Mouse (Mus musculus) kidney, postnatal 0 days (tissue): Measurements from ENCODE around the gene Cdkl5. TPM values are rescaled to one million over a fixed set of nuclear protein-coding genes. Genes with fewer than 3 reads are reported as not detected.

Experiments
- ATAC-seq: fragments of 200-750 bp; cut with Nextera tagmentation; replicated peaks from 2 replicates; pipeline ENCODE4 v1.8.0; 2017; ENCODE audit warnings: low read depth, moderate number of reproducible peaks, moderate TSS enrichment, moderate library complexity; ENCODE audit not compliant: low FRiP score
- DNase-seq: peaks from one replicate; pipeline ENCODE4 v3.0.0-alpha.2; 2016; ENCODE audit warnings: low spot score
- H3K27ac ChIP-seq: fragments of 300-500 bp; sonication (generic); 2 replicates; pipeline ENCODE4 v1.5.1; 2014; ENCODE audit warnings: mild to moderate bottlenecking
- H3K27me3 ChIP-seq: fragments of 300-500 bp; sonication (generic); 2 replicates; pipeline ENCODE4 v1.6.1; 2014; ENCODE audit warnings: low read length, mixed read lengths; ENCODE audit not compliant: insufficient read depth
- H3K36me3 ChIP-seq: fragments of 300-500 bp; sonication (generic); 2 replicates; pipeline ENCODE4 v1.6.1; 2014; ENCODE audit warnings: low read length, mixed read lengths; ENCODE audit not compliant: insufficient read depth
- H3K4me1 ChIP-seq: fragments of 300-500 bp; sonication (generic); replicated peaks from 2 replicates; pipeline ENCODE4 v1.6.1; 2014; ENCODE audit warnings: antibody characterized with exemption, low read length, mixed read lengths; ENCODE audit not compliant: insufficient read depth
- H3K4me2 ChIP-seq: fragments of 300-500 bp; sonication (generic); 2 replicates; pipeline ENCODE4 v1.6.1; 2014; ENCODE audit warnings: mild to moderate bottlenecking, low read length, moderate library complexity, mixed read lengths
- H3K4me3 ChIP-seq: fragments of 300-500 bp; sonication (generic); replicated peaks from 2 replicates; pipeline ENCODE4 v1.5.1; 2014; ENCODE audit warnings: low read depth, low read length
- H3K9ac ChIP-seq: fragments of 300-500 bp; sonication (generic); 2 replicates; pipeline ENCODE4 v1.6.1; 2014; ENCODE audit warnings: low read depth, low read length
- H3K9me3 ChIP-seq: fragments of 300-500 bp; sonication (generic); replicated peaks from 2 replicates; pipeline ENCODE4 v1.6.1; 2016; ENCODE audit warnings: low read length, inconsistent platforms, mixed read lengths
- CTCF ChIP-seq: IDR thresholded peaks from 2 replicates; pipeline ENCODE4 v1.5.1; 2016; ENCODE audit warnings: antibody characterized with exemption, low read depth, mild to moderate bottlenecking, moderate library complexity
- WGBS: fragments of 180-500 bp; shearing (Covaris S2); extraction: QIAGEN DNeasy Blood & Tissue Kit; methylation state at CpG from one replicate; pipeline ENCODE4 v1.1.7; 2014; 5-methylcytosine and 5-hydroxymethylcytosine counted together
- polyA plus RNA-seq: library from polyadenylated mRNA; unstranded; fragments of >200 nt; fragmentation: Nextera tagmentation; extraction: Ambion mirVana; gene quantifications from 2 replicates; pipeline ENCODE4 v1.2.1, GENCODE M21; 2015

The Cdkl5 gene
- polyA plus RNA-seq, 1 experiment from 2014 or later = 1.8 TPM

GRCm38 (mm10) chrX:160930656-160931055 lies 63.8 kb downstream of the Cdkl5 start:
- DNase-seq (no peak), ATAC-seq (no peak)
- Histone ChIP-seq H3K4me1 (no peaks in the 10 kb centered on the region), H3K9ac (no peak overlapping the region), H3K36me3 (no peaks in the 10 kb centered on the region), H3K4me3 (no peak overlapping the region), H3K9me3 (no peaks in the 10 kb centered on the region), H3K4me2 (no peak overlapping the region), H3K27me3 (no peaks in the 10 kb centered on the region), H3K27ac (no peak overlapping the region)
- TF ChIP-seq CTCF = peak; percentile 50; the same call in 1 of the 2 replicates

- no peak overlapping the region for H3K4me2 ChIP-seq
- H3K9me3 ChIP-seq = no peaks in the 10 kb centered on the region
- TF ChIP-seq CTCF = no peak
- H3K27me3 ChIP-seq = no peaks in the 10 kb centered on the region
- no peaks in the 10 kb centered on the region for H3K36me3 ChIP-seq
- H3K4me1 ChIP-seq = no peaks in the 10 kb centered on the region
- DNase-seq = no peak
- H3K4me3 ChIP-seq = no peak overlapping the region
- no peak overlapping the region for H3K9ac ChIP-seq
- ATAC-seq = no peak
- H3K27ac ChIP-seq = no peak overlapping the region
- WGBS = 79% methylated on average over 1 of the region's 1 CpGs
These were observed 65.6 kb downstream of the Cdkl5 start for GRCm38 (mm10) chrX:160928870-160929269.

- no peak overlapping the region for H3K27ac ChIP-seq
- no peak for ATAC-seq
- TF ChIP-seq CTCF = no peak
- H3K27me3 ChIP-seq = no peaks in the 10 kb centered on the region
- 82% methylated on average over 3 of the region's 3 CpGs for WGBS
- no peaks in the 10 kb centered on the region for H3K4me1 ChIP-seq
- no peak overlapping the region for H3K4me3 ChIP-seq
- H3K36me3 ChIP-seq = no peaks in the 10 kb centered on the region
- H3K4me2 ChIP-seq = no peak overlapping the region
- H3K9me3 ChIP-seq = no peaks in the 10 kb centered on the region
- H3K9ac ChIP-seq = no peak overlapping the region
- no peak for DNase-seq
These were observed 75.4 kb downstream of the Cdkl5 start for GRCm38 (mm10) chrX:160919022-160919637.

- Histone ChIP-seq H3K27ac (no peak within 1 kb of the TSS), H3K9me3 (no peaks in the 10 kb centered on the region), H3K36me3 (no peaks in the 10 kb centered on the region), H3K27me3 (no peaks in the 10 kb centered on the region), H3K4me3 (no peak within 1 kb of the TSS), H3K4me2 (no peak within 1 kb of the TSS), H3K9ac (no peak within 1 kb of the TSS), H3K4me1 (no peaks in the 10 kb centered on the region)
- ATAC-seq (no peak), DNase-seq (no peak)
- 65% methylated on average over 4 of the region's 4 CpGs for WGBS
- no peak for TF ChIP-seq CTCF
These were observed 87.6 kb downstream of the Cdkl5 start, which contains the start of gene Gja6 for GRCm38 (mm10) chrX:160906952-160907351. Gja6 (minus strand) TSS chrX:160907052.

- DNase-seq (no peak), ATAC-seq (no peak)
- no peak for TF ChIP-seq CTCF
- Histone ChIP-seq H3K27me3 (no peaks in the 10 kb centered on the region), H3K9ac (no peak overlapping the region), H3K4me1 (no peaks in the 10 kb centered on the region), H3K9me3 (no peaks in the 10 kb centered on the region), H3K27ac (no peak overlapping the region), H3K4me3 (no peak overlapping the region), H3K4me2 (no peak overlapping the region), H3K36me3 (no peaks in the 10 kb centered on the region)
- WGBS = 78% methylated on average over 4 of the region's 4 CpGs
These were observed 88.0 kb downstream of the Cdkl5 start for GRCm38 (mm10) chrX:160906477-160906876.

GRCm38 (mm10) chrX:160905913-160906312 lies 88.6 kb downstream of the Cdkl5 start:
- Histone ChIP-seq H3K9ac (no peak overlapping the region), H3K36me3 (no peaks in the 10 kb centered on the region), H3K27ac (no peak overlapping the region), H3K9me3 (no peaks in the 10 kb centered on the region), H3K4me1 (no peaks in the 10 kb centered on the region), H3K4me2 (no peak overlapping the region), H3K4me3 (no peak overlapping the region), H3K27me3 (no peaks in the 10 kb centered on the region)
- ATAC-seq = no peak
- DNase-seq = no peak
- WGBS = 75% methylated on average over 4 of the region's 4 CpGs
- no peak for TF ChIP-seq CTCF

- Histone ChIP-seq H3K36me3 (no peaks in the 10 kb centered on the region), H3K9ac (no peak overlapping the region), H3K4me3 (no peak overlapping the region), H3K4me1 (no peaks in the 10 kb centered on the region), H3K27me3 (no peaks in the 10 kb centered on the region), H3K4me2 (no peak overlapping the region), H3K27ac (no peak overlapping the region), H3K9me3 (no peaks in the 10 kb centered on the region)
- TF ChIP-seq CTCF = no peak
- DNase-seq (no peak), ATAC-seq (no peak)
- WGBS = 59% methylated on average over 2 of the region's 2 CpGs
These were observed 89.3 kb downstream of the Cdkl5 start for GRCm38 (mm10) chrX:160905041-160905678.
